Mouse (Mus musculus) lung, postnatal 0 days (tissue): ENCODE results near the gene Pogz. TPM values are rescaled to one million over a fixed set of nuclear protein-coding genes. Genes with fewer than 3 reads are reported as not detected.

Experiments used
- ATAC-seq: fragments of 200-750 bp; cut with Nextera tagmentation; 2 replicates; pipeline ENCODE4 v1.8.0; 2017; ENCODE audit warnings: moderate library complexity
- DNase-seq: peaks from one replicate; pipeline ENCODE4 v3.0.0-alpha.2; 2016; ENCODE audit warnings: low spot score
- H3K27ac ChIP-seq: fragments of 300-500 bp; sonication (generic); 2 replicates; pipeline ENCODE4 v1.5.1; 2014; ENCODE audit warnings: antibody characterized with exemption, mild to moderate bottlenecking, low read length, mixed read lengths
- H3K27me3 ChIP-seq: fragments of 300-500 bp; sonication (generic); replicated peaks from 2 replicates; pipeline ENCODE4 v1.6.1; 2014; ENCODE audit warnings: low read length, mixed read lengths; ENCODE audit not compliant: insufficient read depth
- H3K36me3 ChIP-seq: fragments of 300-500 bp; sonication (generic); 2 replicates; pipeline ENCODE4 v1.6.1; 2014; ENCODE audit warnings: low read length, mixed read lengths; ENCODE audit not compliant: insufficient read depth
- H3K4me1 ChIP-seq: fragments of 300-500 bp; sonication (generic); 2 replicates; pipeline ENCODE4 v1.6.1; 2014; ENCODE audit warnings: antibody characterized with exemption, low read depth, low read length, mixed read lengths; ENCODE audit not compliant: insufficient read depth
- H3K4me2 ChIP-seq: fragments of 300-500 bp; sonication (generic); replicated peaks from 2 replicates; pipeline ENCODE4 v1.6.1; 2014; ENCODE audit warnings: low read depth, mild to moderate bottlenecking, low read length, moderate library complexity, mixed read lengths
- H3K4me3 ChIP-seq: fragments of 300-500 bp; sonication (generic); 2 replicates; pipeline ENCODE4 v1.5.1; 2014; ENCODE audit warnings: low read depth, low read length
- H3K9ac ChIP-seq: fragments of 300-500 bp; sonication (generic); replicated peaks from 2 replicates; pipeline ENCODE4 v1.6.1; 2014; ENCODE audit warnings: low read depth, mild to moderate bottlenecking
- H3K9me3 ChIP-seq: fragments of 300-500 bp; sonication (generic); 2 replicates; pipeline ENCODE4 v1.6.1; 2016; ENCODE audit warnings: low read length, mixed read lengths
- CTCF ChIP-seq: IDR thresholded peaks from 2 replicates; pipeline ENCODE4 v1.5.1; 2016; ENCODE audit warnings: antibody characterized with exemption, mild to moderate bottlenecking
- EP300 ChIP-seq: IDR thresholded peaks from 2 replicates; pipeline ENCODE4 v1.6.1; 2016; ENCODE audit warnings: antibody characterized with exemption, mild to moderate bottlenecking, control low read depth
- WGBS: fragments of 180-500 bp; shearing (Covaris S2); extraction: QIAGEN DNeasy Blood & Tissue Kit; methylation state at CpG from one replicate; pipeline ENCODE4 v1.1.7; 2014; 5-methylcytosine and 5-hydroxymethylcytosine counted together
- polyA plus RNA-seq: library from polyadenylated mRNA; unstranded; fragments of >200 nt; fragmentation: Nextera tagmentation; extraction: Ambion mirVana; gene quantifications from 2 replicates; pipeline ENCODE4 v1.2.1, GENCODE M21; 2015

The Pogz gene
- polyA plus RNA-seq, 1 experiment from 2014 or later, result 6.8 TPM

DNA sequence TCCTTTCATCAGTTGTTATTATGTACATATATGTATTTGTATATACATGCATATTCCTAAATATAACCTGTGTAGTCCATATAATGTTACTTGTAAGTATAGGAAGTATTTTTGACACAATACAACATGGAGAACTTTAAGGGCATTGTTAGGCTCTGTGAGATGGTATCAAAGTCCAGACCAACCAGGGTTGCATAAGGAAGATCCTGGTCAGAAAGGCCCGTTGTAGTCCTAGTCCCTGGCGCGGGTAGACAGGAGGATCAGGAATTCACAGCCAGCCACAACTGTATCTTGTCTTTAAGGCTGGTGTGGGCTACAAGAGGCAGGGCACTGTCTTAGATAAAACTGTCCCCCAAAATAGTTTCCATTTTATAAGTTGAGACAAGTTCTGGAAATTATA, 31.6 kb downstream of the Pogz start:
- H3K9ac ChIP-seq, result no peak overlapping the region
- no peak overlapping the region for H3K4me2 ChIP-seq
- DNase-seq, result no peak
- H3K36me3 ChIP-seq, result peaks cover 37% of the 10 kb centered on the region; the same call in 1 of the 2 replicates
- ATAC-seq, result no peak
- H3K4me1 ChIP-seq, result no peaks in the 10 kb centered on the region
- no peaks in the 10 kb centered on the region for H3K27me3 ChIP-seq
- no peak for TF ChIP-seq CTCF
- TF ChIP-seq EP300, result no peak
- no peak overlapping the region for H3K4me3 ChIP-seq
- H3K9me3 ChIP-seq, result no peaks in the 10 kb centered on the region
- WGBS, result 95% methylated on average over 3 of the region's 3 CpGs
- H3K27ac ChIP-seq, result no peak overlapping the region

DNA sequence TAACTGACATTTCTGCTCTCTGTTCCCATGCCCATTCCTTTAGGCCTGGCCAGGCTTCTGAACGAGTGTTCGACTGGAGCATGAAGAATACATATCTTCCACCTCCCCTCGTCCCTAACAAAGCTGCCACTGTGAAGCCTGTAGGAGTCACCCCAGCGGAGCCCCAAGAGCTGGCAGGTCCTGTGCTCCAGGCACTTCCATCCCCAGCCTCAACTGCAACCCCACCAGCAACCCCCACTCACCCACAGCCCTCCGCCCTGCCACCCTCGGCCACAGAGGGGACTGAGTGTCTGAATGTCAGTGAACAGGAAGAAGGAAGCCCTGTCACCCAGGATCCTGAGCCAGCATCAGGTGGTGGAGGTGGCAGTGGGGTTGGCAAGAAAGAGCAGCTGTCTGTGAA, 41.3 kb downstream of the Pogz start:
- Histone ChIP-seq H3K36me3 (peaks cover 80% of the 10 kb centered on the region), H3K4me1 (no peaks in the 10 kb centered on the region), H3K4me3 (no peak overlapping the region), H3K27me3 (no peaks in the 10 kb centered on the region), H3K4me2 (no peak overlapping the region), H3K9me3 (no peaks in the 10 kb centered on the region), H3K9ac (no peak overlapping the region), H3K27ac (no peak overlapping the region)
- TF ChIP-seq CTCF (no peak), EP300 (no peak)
- ATAC-seq (no peak), DNase-seq (no peak)
- WGBS, result 86% methylated on average over 6 of the region's 6 CpGs

DNA sequence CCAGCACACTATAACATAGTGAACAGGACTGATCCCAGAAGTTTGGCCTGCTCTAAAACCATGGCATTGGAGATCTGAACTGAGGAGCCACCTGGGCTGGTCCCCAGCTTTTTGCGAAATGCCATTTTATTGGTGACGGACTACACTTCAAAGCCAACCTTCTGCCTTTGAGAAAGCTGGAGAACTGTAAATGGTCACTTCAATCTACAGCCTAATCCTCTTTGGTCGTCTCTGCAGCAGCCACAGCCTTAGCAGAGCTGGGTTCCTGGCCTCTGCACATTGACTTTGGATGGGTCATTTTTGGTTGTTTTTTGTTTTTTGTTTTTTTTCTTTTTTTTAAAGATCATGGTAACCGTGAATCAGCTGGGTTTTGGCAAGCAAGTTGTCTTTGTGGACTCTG, 44.5 kb downstream of the Pogz start:
- no peaks in the 10 kb centered on the region for H3K9me3 ChIP-seq
- no peak overlapping the region for H3K9ac ChIP-seq
- WGBS, result 66% methylated on average over 4 of the region's 4 CpGs
- ATAC-seq (no peak), DNase-seq (no peak)
- H3K27ac ChIP-seq, result no peak overlapping the region
- TF ChIP-seq CTCF (no peak), EP300 (no peak)
- H3K4me1 ChIP-seq, result peaks cover 7% of the 10 kb centered on the region; the same call in 1 of the 2 replicates
- H3K4me3 ChIP-seq, result no peak overlapping the region
- H3K36me3 ChIP-seq, result peaks cover 55% of the 10 kb centered on the region
- H3K4me2 ChIP-seq, result no peak overlapping the region
- no peaks in the 10 kb centered on the region for H3K27me3 ChIP-seq

GRCm38 (mm10) chr3:94882579-94882978, 45.2 kb downstream of the Pogz start:
- no peaks in the 10 kb centered on the region for H3K9me3 ChIP-seq
- H3K4me2 ChIP-seq, result no peak overlapping the region
- no peaks in the 10 kb centered on the region for H3K27me3 ChIP-seq
- no peak overlapping the region for H3K4me3 ChIP-seq
- H3K9ac ChIP-seq, result no peak overlapping the region
- no peak overlapping the region for H3K27ac ChIP-seq
- TF ChIP-seq EP300 (no peak), CTCF (no peak)
- 84% methylated on average over 3 of the region's 3 CpGs for WGBS
- ATAC-seq (no peak), DNase-seq (no peak)
- peaks cover 50% of the 10 kb centered on the region for H3K36me3 ChIP-seq
- H3K4me1 ChIP-seq, result peaks cover 7% of the 10 kb centered on the region; the same call in 1 of the 2 replicates

- under 1% methylated on average over 61 of the region's 61 CpGs for WGBS
- Histone ChIP-seq H3K4me1 (peaks cover 7% of the 10 kb centered on the region; the same call in 1 of the 2 replicates), H3K4me2 (peak within 1 kb of the TSS; percentile 79), H3K9me3 (no peaks in the 10 kb centered on the region), H3K27ac (peak within 1 kb of the TSS; percentile 62), H3K27me3 (no peaks in the 10 kb centered on the region), H3K36me3 (peaks cover 19% of the 10 kb centered on the region; the same call in 1 of the 2 replicates), H3K4me3 (peak within 1 kb of the TSS; percentile 92), H3K9ac (peak within 1 kb of the TSS; percentile 89)
- TF ChIP-seq CTCF, result no peak
- 0 out of 2 replicates have a peak, but pooled peaks have one; percentile 22 for TF ChIP-seq EP300
- peak; percentile 96 for DNase-seq
- ATAC-seq, result peak; percentile 89
Measured at GRCm38 (mm10) chr3:94886316-94887224, 49.2 kb downstream of the Pogz start, which contains the start of gene Psmb4. Gene Psmb4 (minus strand): TSS chr3:94886961.

- Histone ChIP-seq H3K27ac (no peak overlapping the region), H3K4me1 (peaks cover 7% of the 10 kb centered on the region; the same call in 1 of the 2 replicates), H3K9ac (no peak overlapping the region), H3K27me3 (no peaks in the 10 kb centered on the region), H3K9me3 (no peaks in the 10 kb centered on the region), H3K36me3 (peaks cover 5% of the 10 kb centered on the region; the same call in 1 of the 2 replicates), H3K4me3 (no peak overlapping the region), H3K4me2 (no peak overlapping the region)
- DNase-seq (peak; percentile 83), ATAC-seq (peak; percentile 64)
- TF ChIP-seq CTCF, result peak; percentile 79
- no peak for TF ChIP-seq EP300
Measured at GRCm38 (mm10) chr3:94888595-94888994, 51.2 kb downstream of the Pogz start.
